Mouse (Mus musculus) large intestine, adult 2 months (tissue): ENCODE data around the gene Nr1i3. TPM values are rescaled to one million over a fixed set of nuclear protein-coding genes. Genes with fewer than 3 reads are reported as not detected.
A peak's percentile ranks its signal among the peaks of the same experiment; 100 is the strongest.

ENCODE experiments used
- DNase-seq: peaks from one replicate; pipeline ENCODE4 v3.0.0-alpha.2; 2012; ENCODE audit warnings: low read depth, low spot score
- WGBS: fragments of 180-500 bp; shearing (Covaris S2); methylation state at CpG from one replicate; pipeline ENCODE4 v1.1.7; 2018; 5-methylcytosine and 5-hydroxymethylcytosine counted together
- polyA plus RNA-seq: library from polyadenylated mRNA; depleted of rRNA; stranded (reverse); fragments of >200 nt; gene quantifications from 2 replicates; pipeline ENCODE4 v1.2.3, GENCODE M21; 2012; rRNA removed

The Nr1i3 gene
- polyA plus RNA-seq: 3.8 and 22.7 TPM in 2 replicates

DNA sequence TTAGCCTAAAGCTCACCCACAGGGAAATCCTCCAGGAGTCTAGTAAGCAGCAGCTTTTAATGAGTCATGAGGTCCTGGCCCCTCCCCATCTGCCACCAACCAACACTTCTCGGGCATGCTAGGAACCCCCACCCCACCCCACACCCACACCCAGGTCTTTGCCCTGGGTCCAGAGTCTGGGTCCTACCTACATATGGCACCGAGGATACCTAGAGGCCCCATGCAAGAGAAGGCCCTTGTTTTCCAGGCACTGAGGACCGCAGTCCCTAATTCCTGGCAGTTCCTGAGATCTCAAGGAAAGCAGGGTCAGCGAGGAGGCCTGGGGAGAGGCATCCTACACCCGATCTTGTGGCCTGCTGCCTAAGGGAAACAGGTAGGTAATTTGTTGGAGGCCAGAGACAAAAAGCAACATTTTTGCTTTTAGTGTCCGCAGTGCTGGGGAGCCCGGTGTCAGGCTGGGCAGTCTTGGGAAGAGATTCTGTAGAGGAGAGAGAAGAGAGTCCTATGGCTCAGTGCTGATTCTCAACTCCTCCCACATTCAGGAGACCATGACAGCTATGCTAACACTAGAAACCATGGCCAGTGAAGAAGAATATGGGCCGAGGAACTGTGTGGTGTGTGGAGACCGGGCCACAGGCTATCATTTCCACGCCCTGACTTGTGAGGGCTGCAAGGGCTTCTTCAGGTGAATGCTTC lies at the start of gene Nr1i3:
Gene Nr1i3, plus strand, starts transcription at position 170 of the 696 bp plus-strand sequence.
- DNase-seq: peak; percentile 29
- WGBS: 54% methylated on average over 10 of the region's 10 CpGs

DNA sequence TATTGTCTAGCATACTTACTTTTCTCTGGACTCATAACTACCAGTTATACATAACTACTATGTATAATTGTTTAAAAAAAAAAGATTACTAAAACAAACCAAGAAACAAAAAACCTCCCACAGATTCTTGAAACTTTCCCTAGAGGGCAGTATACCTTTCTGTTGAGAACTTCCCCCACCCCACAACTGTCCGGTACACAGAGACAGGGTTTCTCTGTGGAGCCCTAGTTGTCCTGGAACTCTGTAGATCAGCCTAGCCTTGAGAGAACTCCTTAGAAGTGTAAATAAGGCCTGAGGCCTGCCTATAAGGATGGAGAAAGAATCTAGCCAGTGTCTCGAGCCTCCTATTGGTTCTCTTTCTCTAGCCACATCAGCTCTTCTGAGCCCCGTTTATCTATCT lies 49.5 kb upstream of the Nr1i3 start:
- no peak for DNase-seq
- WGBS: 40% methylated on average over 3 of the region's 3 CpGs

DNA sequence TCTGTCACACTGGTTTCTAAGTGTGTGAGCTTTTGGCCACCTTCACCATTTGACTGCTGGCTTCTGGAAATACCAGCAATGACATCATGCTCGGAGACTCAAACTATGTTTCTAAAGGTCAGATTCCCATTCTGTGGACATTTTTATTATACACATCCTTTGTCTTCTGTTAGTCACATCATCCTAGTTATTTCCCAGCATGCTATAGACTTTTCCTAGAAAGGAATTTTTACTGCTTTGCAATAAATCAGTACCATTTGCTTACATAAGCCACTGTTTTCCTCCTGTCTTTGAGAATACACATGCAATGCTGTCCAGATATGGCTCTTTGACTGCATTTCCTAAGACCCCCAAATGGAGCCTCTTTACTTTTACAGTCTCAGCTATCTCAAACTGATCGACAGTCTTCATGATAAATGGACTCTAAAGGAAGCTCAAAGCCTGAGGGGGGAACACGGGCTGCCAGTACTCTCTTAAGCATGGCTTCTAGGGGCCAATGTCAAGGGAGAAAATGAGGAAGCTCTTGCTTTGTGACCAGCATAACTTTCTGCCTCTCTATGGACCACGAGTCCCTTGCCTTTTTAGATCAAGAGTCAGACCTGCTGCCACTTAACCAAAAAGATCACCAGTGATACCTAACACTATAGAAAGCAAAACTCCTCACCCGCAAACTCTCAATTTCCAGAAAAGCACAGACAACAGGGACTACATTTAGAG lies 48.0 kb upstream of the Nr1i3 start:
- 35% methylated on average over 5 of the region's 5 CpGs for WGBS
- no peak for DNase-seq

DNA sequence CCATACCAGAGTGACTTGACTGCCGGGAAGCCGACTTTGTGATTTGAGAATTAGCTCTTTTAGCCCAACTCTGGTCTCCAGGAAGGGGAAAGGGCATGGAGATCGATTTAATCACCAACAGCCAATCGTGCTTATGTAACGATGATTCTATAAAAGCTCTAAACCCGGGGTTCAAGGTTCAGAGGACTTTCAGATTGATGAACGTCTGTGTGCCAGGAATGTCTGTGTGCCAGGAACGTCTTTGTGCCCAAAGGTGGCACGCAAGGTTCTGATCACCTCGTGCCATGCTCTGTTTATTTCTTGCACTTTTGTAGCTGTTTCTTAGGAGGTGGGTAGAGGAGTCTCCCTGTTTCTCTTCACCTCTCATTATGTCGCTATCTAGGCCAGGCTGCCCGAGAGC lies 44.9 kb upstream of the Nr1i3 start:
- 60% methylated on average over 12 of the region's 12 CpGs for WGBS
- DNase-seq: no peak

DNA sequence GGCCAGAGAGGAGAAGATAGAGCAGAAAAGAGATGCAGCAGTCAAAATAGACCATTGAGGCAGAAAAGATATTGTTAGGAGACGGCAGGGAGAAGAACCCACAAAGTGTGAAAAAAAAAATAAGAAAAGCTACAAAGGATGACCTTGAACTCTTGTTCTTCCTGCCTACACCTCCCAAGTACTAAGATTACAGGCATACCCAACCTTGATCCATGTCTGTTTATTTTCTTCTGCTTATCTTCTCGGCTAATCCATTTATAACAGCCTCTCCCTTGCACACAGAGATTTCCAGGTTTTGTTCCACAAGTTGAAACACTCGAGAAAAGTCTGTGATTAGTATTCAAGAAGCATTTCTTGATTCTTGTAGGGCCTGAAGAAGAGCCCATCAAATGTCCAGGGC lies 43.9 kb upstream of the Nr1i3 start:
- 30% methylated on average over 3 of the region's 3 CpGs for WGBS
- no peak for DNase-seq

DNA sequence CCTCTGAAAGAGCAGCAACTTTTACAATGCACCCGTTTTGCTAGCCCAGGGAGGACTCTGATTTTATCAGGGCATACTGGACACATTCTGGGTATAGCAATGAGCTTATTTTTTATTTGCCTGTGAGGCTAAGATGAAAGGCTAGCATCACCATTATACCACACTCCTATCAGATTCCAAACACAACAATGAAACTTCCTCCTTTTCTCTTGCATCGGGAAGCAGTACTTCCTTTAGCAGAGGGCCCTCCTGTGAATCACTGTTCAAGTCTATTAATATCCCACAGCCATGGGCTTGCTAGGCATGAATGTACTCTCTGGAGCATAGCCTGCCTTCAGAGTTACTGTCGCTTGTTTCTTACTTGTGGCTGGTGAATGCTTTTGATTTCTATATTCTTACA lies 42.6 kb upstream of the Nr1i3 start:
- WGBS: 35% methylated on average over 3 of the region's 3 CpGs
- DNase-seq: no peak

DNA sequence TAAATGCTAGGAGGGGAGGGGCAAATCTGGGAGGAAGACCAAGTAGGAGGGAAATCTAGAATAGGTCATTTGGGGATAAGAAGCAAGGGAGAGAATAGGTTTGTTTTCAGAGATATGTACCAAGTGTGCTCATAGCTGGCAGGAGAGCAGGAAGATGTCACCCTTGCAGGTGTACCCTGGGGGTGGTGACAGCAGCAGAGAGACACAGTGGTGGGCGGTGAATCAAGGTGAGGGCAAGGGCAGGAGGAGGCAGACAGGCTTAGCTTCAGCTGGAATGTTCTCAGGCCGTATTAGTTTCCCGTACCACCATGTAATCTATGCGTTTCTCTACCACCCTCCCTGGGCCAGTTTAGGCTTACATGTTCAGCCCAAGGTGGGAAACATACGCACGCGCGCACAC lies 41.0 kb upstream of the Nr1i3 start:
- DNase-seq: no peak
- 96% methylated on average over 8 of the region's 8 CpGs for WGBS

DNA sequence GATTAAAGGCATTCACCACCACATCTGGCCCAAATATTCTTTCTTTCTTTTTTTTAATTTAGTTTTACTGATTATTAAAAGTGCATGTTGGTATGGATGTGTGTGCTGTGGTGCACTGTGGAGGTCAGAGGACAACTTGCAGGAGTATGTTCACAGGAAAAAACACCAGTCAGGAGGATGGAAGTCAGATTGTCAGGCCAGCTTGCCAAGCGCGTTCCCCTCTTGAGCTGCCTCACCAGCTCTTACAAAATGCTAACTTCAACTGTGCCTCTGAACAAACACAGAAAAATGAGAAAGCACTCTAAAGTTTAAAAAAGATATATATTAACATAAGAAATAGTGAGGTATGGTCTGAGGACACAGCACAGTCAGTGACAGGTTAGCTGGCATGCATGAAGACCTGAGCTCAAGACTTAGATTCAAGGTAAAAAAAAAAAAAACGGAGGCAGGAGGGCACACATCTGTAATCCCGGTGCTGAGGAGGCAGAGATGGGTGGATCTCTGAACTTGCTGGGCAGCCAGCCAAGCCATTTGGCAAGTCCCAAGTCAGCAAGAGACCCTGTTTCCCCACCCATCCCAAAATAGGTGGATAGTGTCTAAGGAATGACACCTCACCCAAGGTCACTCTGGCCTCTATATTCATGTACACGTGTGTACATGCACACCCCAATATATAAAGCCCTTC lies 34.1 kb upstream of the Nr1i3 start:
- no peak for DNase-seq
- 55% methylated on average over 5 of the region's 5 CpGs for WGBS

DNA sequence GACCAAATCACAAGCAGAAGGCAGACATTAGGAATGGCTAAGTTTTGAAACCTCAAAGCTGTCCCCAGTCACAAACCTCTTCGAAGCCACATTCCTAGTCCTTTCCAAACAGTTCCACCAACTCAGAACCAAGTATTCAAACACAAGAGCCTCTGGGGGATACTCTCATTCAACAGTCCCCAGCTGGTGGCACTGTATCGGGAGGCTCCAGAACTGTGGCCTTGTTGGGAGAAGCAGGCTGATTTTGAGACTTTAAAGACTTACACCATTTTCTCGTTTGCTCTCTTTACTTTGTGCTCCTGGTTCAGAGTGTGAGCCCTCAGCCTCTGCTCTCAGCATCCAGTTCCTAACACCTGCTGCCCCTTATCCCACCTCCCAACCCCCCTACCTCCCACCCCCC lies 30.7 kb upstream of the Nr1i3 start:
- WGBS: 85% methylated on average over 3 of the region's 3 CpGs
- DNase-seq: no peak

DNA sequence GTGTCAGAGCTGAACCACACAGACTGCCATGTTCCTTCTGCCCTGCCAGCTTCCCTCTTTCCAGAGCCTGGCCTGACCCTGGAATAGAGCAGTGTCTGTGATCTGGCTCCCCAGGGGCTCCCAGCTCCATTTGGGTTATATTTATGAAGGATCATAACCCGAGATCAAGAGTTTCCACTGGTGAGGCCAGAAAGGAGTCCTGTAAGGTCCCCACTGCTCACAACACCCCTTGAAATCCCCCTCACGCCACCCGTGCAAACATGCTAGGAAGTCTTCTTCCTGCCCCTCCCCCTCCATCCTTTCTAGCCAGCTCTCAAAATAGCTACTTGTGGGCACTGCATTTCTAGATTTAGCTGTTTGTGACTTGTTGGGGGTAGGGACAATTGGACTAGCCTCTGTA lies 30.1 kb upstream of the Nr1i3 start:
- DNase-seq: no peak
- WGBS: 66% methylated on average over 3 of the region's 3 CpGs

DNA sequence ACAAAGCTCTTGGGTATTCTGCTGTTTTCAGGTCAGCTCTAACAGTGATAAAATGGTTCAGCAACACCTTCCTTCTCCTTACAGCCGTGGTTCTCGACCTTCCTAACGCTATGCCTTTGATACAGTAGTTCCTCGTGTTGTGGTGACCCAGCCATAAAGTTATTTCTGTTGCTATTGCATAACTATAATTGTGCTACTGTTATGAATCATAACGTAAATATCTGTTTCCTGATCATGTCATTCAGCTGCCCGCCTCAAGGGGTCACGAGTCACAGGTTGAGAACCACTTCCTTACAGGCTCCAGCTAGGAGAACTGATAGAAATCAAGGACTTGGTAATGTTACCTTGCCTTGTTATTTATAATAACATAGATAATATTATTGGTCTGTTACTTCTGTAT lies 29.5 kb upstream of the Nr1i3 start:
- peak; percentile 59 for DNase-seq
- WGBS: 14% methylated on average over 7 of the region's 7 CpGs

DNA sequence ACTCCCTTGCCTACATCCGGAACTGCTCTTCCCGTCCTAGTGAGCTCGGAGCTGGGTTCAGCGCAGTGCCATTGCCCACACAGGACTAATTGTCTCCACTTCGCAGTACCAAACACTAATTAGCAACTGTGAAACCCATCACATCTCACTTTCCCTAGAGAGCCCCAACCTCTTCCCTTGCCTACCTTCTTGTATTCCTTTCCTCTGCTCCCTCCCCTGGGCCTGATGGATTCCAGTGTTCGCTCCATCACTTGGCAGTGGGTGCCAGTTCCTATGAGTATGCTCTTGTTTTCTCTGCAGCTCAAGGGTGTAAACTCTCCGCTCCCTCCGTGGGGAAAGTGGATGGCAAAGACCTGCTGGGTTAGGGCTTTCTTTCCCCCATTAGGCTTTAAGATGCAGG lies 28.1 kb upstream of the Nr1i3 start:
- WGBS: 73% methylated on average over 8 of the region's 8 CpGs
- no peak for DNase-seq

DNA sequence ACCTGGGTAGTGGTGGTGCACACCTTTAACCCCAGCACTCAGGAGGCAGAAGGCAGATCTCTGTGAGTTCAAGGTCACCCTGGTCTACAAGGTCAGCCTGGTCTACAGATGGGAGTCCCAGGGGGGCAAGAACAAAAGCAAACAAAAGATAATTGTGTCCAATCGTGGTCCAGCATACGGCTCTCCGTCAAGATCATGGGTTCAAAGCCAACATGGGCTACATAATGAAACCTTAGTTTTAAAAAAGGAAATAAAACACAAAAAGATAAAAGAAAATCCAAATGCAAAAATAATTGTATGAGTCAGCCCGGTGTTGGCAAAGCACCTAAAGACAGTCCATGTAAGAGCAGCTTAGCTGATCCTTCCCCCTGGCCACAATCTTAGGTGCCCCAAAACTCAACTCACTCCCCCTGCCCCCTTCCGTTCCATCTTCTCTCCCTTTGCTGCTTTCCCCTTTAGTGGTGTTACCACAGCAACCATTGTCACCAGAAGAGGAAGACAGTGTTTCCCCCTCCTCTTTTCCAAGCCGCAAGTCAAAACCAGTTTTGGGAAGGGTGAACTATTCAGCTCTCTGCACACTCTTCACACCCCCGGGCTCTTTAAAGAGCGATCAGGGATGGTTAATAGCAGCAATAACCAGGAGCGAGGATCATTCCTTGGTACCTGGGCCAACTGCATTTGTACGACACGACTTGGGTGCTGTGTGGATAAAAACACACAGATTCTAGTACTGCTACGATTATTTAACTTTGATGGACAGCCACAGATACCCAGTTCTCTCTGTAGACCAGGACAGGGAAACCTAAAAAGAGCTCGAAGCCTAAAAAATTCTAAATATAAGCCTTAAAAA lies 25.7 kb upstream of the Nr1i3 start:
- 58% methylated on average over 13 of the region's 13 CpGs for WGBS
- no peak for DNase-seq

DNA sequence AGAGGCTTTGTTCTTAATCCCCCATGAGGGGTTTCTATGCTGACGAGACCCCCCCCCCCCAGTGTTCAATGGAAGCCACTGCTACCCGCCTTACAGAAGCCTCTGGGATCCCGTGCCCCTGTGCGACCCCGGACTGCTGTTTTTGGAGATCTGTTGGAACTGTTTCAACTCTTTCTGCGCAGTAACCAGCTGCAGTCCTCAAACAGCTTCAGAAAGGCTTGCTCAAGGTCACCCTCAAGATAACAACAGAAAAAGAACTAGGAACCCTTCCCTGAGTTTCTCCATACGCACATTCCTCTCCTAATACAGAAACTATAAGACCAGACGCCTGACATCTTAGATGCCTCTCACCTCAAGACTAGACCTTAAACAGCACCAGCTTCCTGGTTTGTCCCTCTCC lies 24.7 kb upstream of the Nr1i3 start:
- WGBS: 24% methylated on average over 8 of the region's 8 CpGs
- DNase-seq: no peak

DNA sequence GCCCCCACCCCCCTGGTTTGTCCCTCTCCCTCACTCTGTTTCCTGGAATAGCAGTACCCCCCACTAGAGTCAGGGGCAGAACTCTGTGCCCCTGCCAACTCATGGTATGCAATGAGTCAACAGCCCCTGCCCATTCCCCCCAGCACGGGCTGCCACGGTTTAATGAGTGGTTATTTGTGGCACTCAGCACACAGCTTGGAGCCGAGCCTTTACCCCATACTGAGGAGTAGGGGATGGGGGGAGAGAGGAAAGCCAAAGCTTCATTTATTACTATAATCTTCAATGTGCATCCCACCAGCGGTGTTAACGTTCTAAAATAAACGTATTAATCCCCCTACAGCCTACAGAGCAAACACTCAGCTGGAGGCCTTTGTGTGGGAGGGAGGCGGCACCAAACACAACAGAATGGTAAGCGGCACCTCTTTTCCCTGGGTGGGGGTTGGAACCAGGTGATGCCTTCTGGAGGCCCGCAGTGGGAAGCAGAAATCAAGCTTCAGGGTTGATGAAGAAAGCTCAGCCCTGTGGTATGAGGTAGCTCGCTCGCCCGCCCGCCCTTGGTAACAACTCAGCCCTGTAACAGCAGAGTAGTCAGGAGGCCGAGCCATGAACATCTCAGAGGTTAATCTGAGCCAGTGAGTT lies 24.2 kb upstream of the Nr1i3 start:
- no peak for DNase-seq
- 60% methylated on average over 14 of the region's 14 CpGs for WGBS

DNA sequence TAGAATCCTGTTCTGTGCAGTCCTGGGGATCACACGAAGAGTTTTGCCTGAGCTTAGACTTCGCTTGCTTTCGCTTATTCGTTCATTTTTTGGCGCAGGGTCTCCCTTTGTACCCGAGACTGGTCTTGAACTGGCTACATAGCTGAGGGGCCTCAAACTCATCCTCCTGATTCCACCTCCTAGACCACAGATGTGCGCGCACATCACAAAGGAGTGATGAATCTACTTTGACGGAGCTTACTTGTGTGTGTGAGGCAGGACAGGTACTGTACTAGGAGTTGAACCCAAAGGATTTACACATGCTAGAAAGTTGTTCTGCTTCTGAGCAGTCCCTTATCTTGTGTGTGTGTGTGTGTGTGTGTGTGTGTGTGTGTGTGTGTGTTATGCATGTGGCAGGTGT lies 22.9 kb upstream of the Nr1i3 start:
- WGBS: 97% methylated on average over 9 of the region's 9 CpGs
- no peak for DNase-seq

DNA sequence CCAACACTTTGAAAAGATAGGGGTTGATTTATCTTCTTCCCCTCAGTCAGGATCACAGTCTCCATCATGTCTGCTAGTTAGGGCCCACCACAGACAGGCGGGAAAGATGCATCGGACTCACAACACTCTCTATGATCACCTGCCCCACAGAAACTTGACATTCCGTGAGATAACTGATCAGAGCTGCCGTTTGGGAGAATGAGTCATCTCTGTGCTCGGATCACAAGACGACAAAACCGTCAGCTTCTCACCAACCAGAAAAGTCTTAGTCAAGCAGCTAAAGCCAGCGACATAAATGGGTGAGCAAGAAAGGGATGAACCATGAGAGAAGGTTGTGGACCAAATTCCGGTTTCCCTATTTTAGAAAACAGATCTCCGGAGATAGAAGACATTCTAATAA lies 21.5 kb upstream of the Nr1i3 start:
- no peak for DNase-seq
- WGBS: 47% methylated on average over 10 of the region's 10 CpGs

DNA sequence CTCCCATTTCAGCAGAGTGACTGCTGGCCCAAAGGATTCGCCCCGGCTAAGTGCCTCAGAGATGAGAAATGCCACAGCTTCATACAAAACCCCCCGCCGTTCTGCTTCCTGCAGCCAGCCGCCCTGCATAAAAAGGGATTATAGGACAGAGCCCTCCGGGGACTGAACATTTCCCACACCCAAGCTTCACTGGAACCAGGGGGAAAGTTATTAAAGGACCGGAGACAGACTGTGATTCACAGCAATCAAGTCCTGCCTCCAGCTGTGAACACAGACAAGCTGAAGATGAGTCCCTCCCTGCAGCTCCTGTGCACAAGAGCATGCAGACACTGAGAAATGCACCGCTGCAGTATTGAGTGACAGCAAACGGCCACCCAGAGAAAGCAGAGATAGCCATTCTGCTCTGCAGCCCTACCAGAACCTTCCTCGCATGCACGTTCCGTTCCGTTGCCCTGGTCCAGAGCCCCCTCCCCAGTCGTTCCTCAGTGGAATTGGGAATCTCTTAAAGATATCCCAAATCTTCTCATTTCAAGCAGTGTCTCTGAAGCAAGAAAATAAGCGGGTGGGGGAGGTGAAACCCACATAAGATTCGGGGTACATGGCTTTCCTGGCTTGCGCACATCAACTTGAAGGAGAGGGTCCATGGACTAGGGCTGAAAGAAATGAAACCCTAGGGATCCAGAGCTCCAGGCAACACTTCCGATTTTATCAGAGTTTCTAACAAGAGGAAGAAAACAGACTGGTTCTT lies 20.5 kb upstream of the Nr1i3 start:
- no peak for DNase-seq
- WGBS: 14% methylated on average over 18 of the region's 18 CpGs
